Mouse (Mus musculus) heart, postnatal 0 days (tissue): ENCODE measurements around the gene Tas2r122. TPM values are rescaled to one million over a fixed set of nuclear protein-coding genes. Genes with fewer than 3 reads are reported as not detected.
"Not testable (repeated sequence)": the region's sequence is repeated elsewhere in the genome, so short reads cannot be mapped to it uniquely, and the experiment has no call there.

Source experiments
- ATAC-seq: fragments of 200-750 bp; cut with Nextera tagmentation; 2 replicates; pipeline ENCODE4 v1.8.0; 2017; ENCODE audit warnings: low read depth, moderate number of reproducible peaks, moderate library complexity; ENCODE audit not compliant: insufficient read depth
- DNase-seq: peaks from one replicate; pipeline ENCODE4 v3.0.0-alpha.2; 2016; ENCODE audit warnings: low spot score
- H3K27ac ChIP-seq: fragments of 300-500 bp; sonication (generic); 2 replicates; pipeline ENCODE4 v1.5.1; 2014; ENCODE audit warnings: low read depth, mild to moderate bottlenecking
- H3K27me3 ChIP-seq: fragments of 300-500 bp; sonication (generic); 2 replicates; pipeline ENCODE4 v1.6.1; 2014; ENCODE audit warnings: low read length, mixed read lengths; ENCODE audit not compliant: control insufficient read depth, insufficient read depth
- H3K36me3 ChIP-seq: fragments of 300-500 bp; sonication (generic); replicated peaks from 2 replicates; pipeline ENCODE4 v1.6.1; 2014; ENCODE audit warnings: low read length, mixed read lengths; ENCODE audit not compliant: control insufficient read depth, insufficient read depth
- H3K4me1 ChIP-seq: fragments of 300-500 bp; sonication (generic); 2 replicates; pipeline ENCODE4 v1.6.1; 2014; ENCODE audit warnings: antibody characterized with exemption; ENCODE audit not compliant: control insufficient read depth, insufficient read depth
- H3K4me2 ChIP-seq: fragments of 300-500 bp; sonication (generic); 2 replicates; pipeline ENCODE4 v1.6.1; 2014; ENCODE audit warnings: low read depth, mild to moderate bottlenecking, low read length, moderate library complexity
- H3K4me3 ChIP-seq: fragments of 300-500 bp; sonication (generic); 2 replicates; pipeline ENCODE4 v1.5.1; 2014; ENCODE audit warnings: low read depth, low read length
- H3K9ac ChIP-seq: fragments of 300-500 bp; sonication (generic); replicated peaks from 2 replicates; pipeline ENCODE4 v1.6.1; 2014; ENCODE audit warnings: low read depth, low read length, mixed read lengths
- H3K9me3 ChIP-seq: fragments of 300-500 bp; sonication (generic); replicated peaks from 2 replicates; pipeline ENCODE4 v1.6.1; 2016; ENCODE audit warnings: low read length; ENCODE audit not compliant: control insufficient read depth
- CTCF ChIP-seq: IDR thresholded peaks from 2 replicates; pipeline ENCODE4 v1.5.1; 2016; ENCODE audit warnings: antibody characterized with exemption, control low read depth, low read depth
- EP300 ChIP-seq: IDR thresholded peaks from 2 replicates; pipeline ENCODE4 v1.6.1; 2016; ENCODE audit warnings: antibody characterized with exemption, low read depth
- WGBS: fragments of 180-500 bp; shearing (Covaris S2); extraction: QIAGEN DNeasy Blood & Tissue Kit; methylation state at CpG from one replicate; pipeline ENCODE4 v1.1.7; 2014; 5-methylcytosine and 5-hydroxymethylcytosine counted together
- polyA plus RNA-seq: library from polyadenylated mRNA; unstranded; fragments of >200 nt; fragmentation: Nextera tagmentation; extraction: Ambion mirVana; gene quantifications from 2 replicates; pipeline ENCODE4 v1.2.1, GENCODE M21; 2015
- total RNA-seq: library from RNA; depleted of rRNA; stranded (reverse); fragments of >200 nt; gene quantifications from 2 replicates; pipeline ENCODE4 v1.2.3, GENCODE M21; 2014; ENCODE audit warnings: low replicate concordance; rRNA removed

Gene Tas2r122
- total RNA-seq: not detected in 2 replicates
- polyA plus RNA-seq: not detected in 2 replicates

- WGBS: 58% methylated on average over 3 of the region's 3 CpGs
- Histone ChIP-seq H3K4me2 (no peak within 1 kb of the TSS), H3K9ac (no peak within 1 kb of the TSS), H3K36me3 (no peaks in the 10 kb centered on the region), H3K9me3 (no peaks in the 10 kb centered on the region), H3K4me3 (no peak within 1 kb of the TSS), H3K27me3 (no peaks in the 10 kb centered on the region), H3K27ac (no peak within 1 kb of the TSS), H3K4me1 (no peaks in the 10 kb centered on the region)
- DNase-seq: no peak
- no peak for ATAC-seq
- TF ChIP-seq CTCF (no peak), EP300 (no peak)
These were observed at the start of gene Tas2r122 for GRCm38 (mm10) chr6:132711828-132712227. TSS of gene Tas2r122 (minus strand) at chr6:132711928.

- no peaks in the 10 kb centered on the region for H3K27me3 ChIP-seq
- 74% methylated on average over 1 of the region's 1 CpGs for WGBS
- no peak within 1 kb of the TSS for H3K27ac ChIP-seq
- TF ChIP-seq CTCF (no peak), EP300 (no peak)
- no peak within 1 kb of the TSS for H3K4me3 ChIP-seq
- no peaks in the 10 kb centered on the region for H3K36me3 ChIP-seq
- H3K4me2 ChIP-seq: no peak within 1 kb of the TSS
- no peaks in the 10 kb centered on the region for H3K4me1 ChIP-seq
- no peak within 1 kb of the TSS for H3K9ac ChIP-seq
- ATAC-seq (no peak), DNase-seq (no peak)
- H3K9me3 ChIP-seq: no peaks in the 10 kb centered on the region
These were observed 42.7 kb upstream of the Tas2r122 start, which contains the start of gene Tas2r124 for GRCm38 (mm10) chr6:132754430-132754829. TSS of gene Tas2r124 (plus strand) at chr6:132754730.

DNA sequence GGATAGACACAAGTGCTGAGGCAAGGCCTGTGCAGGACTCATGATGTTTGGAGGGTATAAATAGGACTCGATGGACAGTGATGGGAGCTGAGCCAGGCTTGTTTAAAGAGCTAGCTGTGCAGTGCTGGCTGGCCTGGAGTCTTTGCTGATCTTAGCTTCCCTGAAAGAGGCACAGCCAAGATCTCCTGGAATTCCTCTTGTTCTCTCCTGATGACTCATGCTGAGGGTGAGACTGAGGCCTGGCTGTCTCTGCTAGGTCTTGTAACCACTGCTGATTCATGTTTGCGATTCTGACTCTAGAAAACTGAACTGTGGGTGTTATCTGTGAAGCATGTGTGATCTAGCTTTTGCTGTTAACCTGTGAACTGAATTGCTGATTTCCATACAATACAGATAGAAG is 38.5 kb upstream of the Tas2r122 start:
- DNase-seq (no peak), ATAC-seq (no peak)
- Histone ChIP-seq H3K27me3 (no peaks in the 10 kb centered on the region), H3K27ac (no peak overlapping the region), H3K9ac (no peak overlapping the region), H3K4me1 (no peaks in the 10 kb centered on the region), H3K4me2 (no peak overlapping the region), H3K36me3 (no peaks in the 10 kb centered on the region), H3K9me3 (no peaks in the 10 kb centered on the region), H3K4me3 (no peak overlapping the region)
- TF ChIP-seq CTCF (no peak), EP300 (no peak)
- WGBS: 52% methylated on average over 2 of the region's 2 CpGs

DNA sequence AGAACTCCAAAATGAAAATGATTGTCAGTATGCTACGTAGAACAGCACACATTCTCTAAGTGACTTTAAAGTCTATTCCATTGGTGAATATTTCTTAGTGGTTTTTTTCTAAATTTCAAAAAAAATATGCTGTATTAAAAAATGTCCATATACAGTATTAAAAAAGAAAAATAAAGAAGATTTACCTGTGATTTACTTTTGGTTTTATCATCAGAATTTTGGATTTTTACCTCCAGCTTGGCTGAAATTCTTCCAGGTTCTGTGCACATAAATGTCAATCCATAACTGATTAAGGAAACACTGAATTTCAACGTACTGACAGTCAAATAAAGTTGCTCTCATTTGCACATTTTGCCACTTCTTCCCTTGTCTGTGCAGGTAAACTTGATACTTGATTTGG is 26.2 kb upstream of the Tas2r122 start, which contains the start of gene Tas2r115:
TSS of gene Tas2r115 (minus strand) at position 101 of the 400 bp plus-strand sequence.
- 51% methylated on average over 2 of the region's 2 CpGs for WGBS
- no peak within 1 kb of the TSS for H3K9ac ChIP-seq
- no peaks in the 10 kb centered on the region for H3K36me3 ChIP-seq
- H3K4me3 ChIP-seq: no peak within 1 kb of the TSS
- ATAC-seq (no peak), DNase-seq (no peak)
- no peaks in the 10 kb centered on the region for H3K27me3 ChIP-seq
- no peaks in the 10 kb centered on the region for H3K4me1 ChIP-seq
- no peak within 1 kb of the TSS for H3K4me2 ChIP-seq
- TF ChIP-seq EP300: no peak
- TF ChIP-seq CTCF: no peak
- no peak within 1 kb of the TSS for H3K27ac ChIP-seq
- no peaks in the 10 kb centered on the region for H3K9me3 ChIP-seq

- no peak within 1 kb of the TSS for H3K9ac ChIP-seq
- H3K4me3 ChIP-seq: no peak within 1 kb of the TSS
- no peak within 1 kb of the TSS for H3K27ac ChIP-seq
- 73% methylated on average over 1 of the region's 1 CpGs for WGBS
- ATAC-seq: no peak
- TF ChIP-seq CTCF (no peak), EP300 (no peak)
- no peaks in the 10 kb centered on the region for H3K4me1 ChIP-seq
- H3K9me3 ChIP-seq: no peaks in the 10 kb centered on the region
- DNase-seq: no peak
- H3K4me2 ChIP-seq: no peak within 1 kb of the TSS
- H3K36me3 ChIP-seq: no peaks in the 10 kb centered on the region
- H3K27me3 ChIP-seq: no peaks in the 10 kb centered on the region
These were observed 10.8 kb downstream of the Tas2r122 start, which contains the start of gene Tas2r121 for GRCm38 (mm10) chr6:132700907-132701306. TSS of gene Tas2r121 (minus strand) at chr6:132701007.

- H3K9ac ChIP-seq, H3K4me1 ChIP-seq, H3K27me3 ChIP-seq, H3K36me3 ChIP-seq, H3K9me3 ChIP-seq, ATAC-seq, H3K4me3 ChIP-seq, H3K27ac ChIP-seq, DNase-seq, H3K4me2 ChIP-seq: not testable (repeated sequence)
- WGBS: 67% methylated on average over 7 of the region's 7 CpGs
These were observed 20.1 kb downstream of the Tas2r122 start for GRCm38 (mm10) chr6:132691596-132691995.

Other genes with a start within 250 kb of the Tas2r122 start
- gene Prh1, start 142.1 kb downstream of the Tas2r122 start, total RNA-seq: not detected in 2 replicates
- gene Prh1, start 142.1 kb downstream of the Tas2r122 start, polyA plus RNA-seq: not detected in 2 replicates
- gene Prp2, start 116.0 kb downstream of the Tas2r122 start, total RNA-seq: not detected in 2 replicates
- gene Prp2, start 116.0 kb downstream of the Tas2r122 start, polyA plus RNA-seq: not detected in 2 replicates
- gene A630073D07Rik, start 60.4 kb downstream of the Tas2r122 start, total RNA-seq: not detected in 2 replicates
- gene A630073D07Rik, start 60.4 kb downstream of the Tas2r122 start, polyA plus RNA-seq: not detected in 2 replicates
- not detected in 2 replicates for gene Tas2r120, start 55.0 kb downstream of the Tas2r122 start, total RNA-seq
- gene Tas2r120, start 55.0 kb downstream of the Tas2r122 start, polyA plus RNA-seq: not detected in 2 replicates
- not detected in 2 replicates for gene Tas2r121, start 10.9 kb downstream of the Tas2r122 start, total RNA-seq
- gene Tas2r121, start 10.9 kb downstream of the Tas2r122 start, polyA plus RNA-seq: not detected in 2 replicates
- gene Tas2r115, start 26.1 kb upstream of the Tas2r122 start, total RNA-seq: not detected in 2 replicates
- not detected in 2 replicates for gene Tas2r115, start 26.1 kb upstream of the Tas2r122 start, polyA plus RNA-seq
- not detected in 2 replicates for gene Tas2r124, start 42.8 kb upstream of the Tas2r122 start, total RNA-seq
- gene Tas2r124, start 42.8 kb upstream of the Tas2r122 start, polyA plus RNA-seq: not detected in 2 replicates
- not detected in 2 replicates for gene Tas2r102, start 50.2 kb upstream of the Tas2r122 start, total RNA-seq
- gene Tas2r102, start 50.2 kb upstream of the Tas2r122 start, polyA plus RNA-seq: not detected in 2 replicates
- gene Tas2r136, start 66.2 kb upstream of the Tas2r122 start, total RNA-seq: not detected in 2 replicates
- not detected in 2 replicates for gene Tas2r136, start 66.2 kb upstream of the Tas2r122 start, polyA plus RNA-seq
- not detected in 2 replicates for gene Tas2r117, start 90.9 kb upstream of the Tas2r122 start, total RNA-seq
- not detected in 2 replicates for gene Tas2r117, start 90.9 kb upstream of the Tas2r122 start, polyA plus RNA-seq
- not detected in 2 replicates for gene Tas2r123, start 135.2 kb upstream of the Tas2r122 start, total RNA-seq
- not detected in 2 replicates for gene Tas2r123, start 135.2 kb upstream of the Tas2r122 start, polyA plus RNA-seq
- not detected in 2 replicates for gene Tas2r116, start 143.5 kb upstream of the Tas2r122 start, total RNA-seq
- gene Tas2r116, start 143.5 kb upstream of the Tas2r122 start, polyA plus RNA-seq: not detected in 2 replicates
- not detected in 2 replicates for gene Tas2r110, start 156.1 kb upstream of the Tas2r122 start, total RNA-seq
- not detected in 2 replicates for gene Tas2r110, start 156.1 kb upstream of the Tas2r122 start, polyA plus RNA-seq
- not detected in 2 replicates for gene Tas2r113, start 181.1 kb upstream of the Tas2r122 start, total RNA-seq
- not detected in 2 replicates for gene Tas2r113, start 181.1 kb upstream of the Tas2r122 start, polyA plus RNA-seq
- gene Tas2r125, start 197.7 kb upstream of the Tas2r122 start, total RNA-seq: not detected in 2 replicates
- gene Tas2r125, start 197.7 kb upstream of the Tas2r122 start, polyA plus RNA-seq: not detected in 2 replicates
- gene Tas2r129, start 239.2 kb upstream of the Tas2r122 start, total RNA-seq: not detected in 2 replicates
- gene Tas2r129, start 239.2 kb upstream of the Tas2r122 start, polyA plus RNA-seq: not detected in 2 replicates
- gene Tas2r131, start 246.0 kb upstream of the Tas2r122 start, total RNA-seq: not detected in 2 replicates
- not detected in 2 replicates for gene Tas2r131, start 246.0 kb upstream of the Tas2r122 start, polyA plus RNA-seq